Mouse (Mus musculus) kidney, adult 2 months (tissue): ENCODE measurements around the gene Ube2s. TPM values are rescaled to one million over a fixed set of nuclear protein-coding genes. Genes with fewer than 3 reads are reported as not detected.

Source experiments
- DNase-seq: peaks from one replicate; pipeline ENCODE4 v3.0.0; 2021
- H3K27ac ChIP-seq: fragments of 200-500 bp; 2 replicates; pipeline ENCODE4 v1.5.1; 2012; ENCODE audit warnings: low read depth, low read length, control low read depth, inconsistent platforms; ENCODE audit not compliant: insufficient read depth
- H3K27me3 ChIP-seq: fragments of 200-500 bp; replicated peaks from 2 replicates; pipeline ENCODE4 v1.6.1; 2012; ENCODE audit warnings: mild to moderate bottlenecking, moderate library complexity, low read length, inconsistent platforms; ENCODE audit not compliant: control insufficient read depth, insufficient read depth
- H3K36me3 ChIP-seq: fragments of 200-500 bp; 2 replicates; pipeline ENCODE4 v1.6.1; 2012; ENCODE audit warnings: mild to moderate bottlenecking, moderate library complexity, low read length, inconsistent platforms; ENCODE audit not compliant: control insufficient read depth, insufficient read depth
- H3K4me1 ChIP-seq: fragments of 200-500 bp; 2 replicates; pipeline ENCODE4 v1.6.1; 2011; ENCODE audit warnings: low read length; ENCODE audit not compliant: control insufficient read depth, insufficient read depth
- H3K4me3 ChIP-seq: fragments of 200-500 bp; 2 replicates; pipeline ENCODE4 v1.5.1; 2011; ENCODE audit warnings: mild to moderate bottlenecking, low read depth, low read length, control low read depth; ENCODE audit not compliant: insufficient read depth
- CTCF ChIP-seq: fragments of 200-500 bp; conservative IDR thresholded peaks from 2 replicates; pipeline ENCODE4 v1.5.1; 2011; ENCODE audit warnings: low read depth, mild to moderate bottlenecking, control low read depth, low read length, moderate library complexity, mixed read lengths; ENCODE audit not compliant: insufficient read depth, insufficient read length
- POLR2A ChIP-seq: fragments of 200-500 bp; IDR thresholded peaks from one replicate; pipeline ENCODE4 v1.6.1; 2011; ENCODE audit warnings: low read depth, low read length, control low read depth
- WGBS: fragments of 180-500 bp; shearing (Covaris S2); methylation state at CpG from one replicate; pipeline ENCODE4 v1.1.7; 2018; 5-methylcytosine and 5-hydroxymethylcytosine counted together
- polyA plus RNA-seq: library from polyadenylated mRNA; depleted of rRNA; stranded (reverse); fragments of >200 nt; gene quantifications from 2 replicates; pipeline ENCODE4 v1.2.3, GENCODE M21; 2012

The Ube2s gene
- polyA plus RNA-seq, 1 experiment: 240 TPM

DNA sequence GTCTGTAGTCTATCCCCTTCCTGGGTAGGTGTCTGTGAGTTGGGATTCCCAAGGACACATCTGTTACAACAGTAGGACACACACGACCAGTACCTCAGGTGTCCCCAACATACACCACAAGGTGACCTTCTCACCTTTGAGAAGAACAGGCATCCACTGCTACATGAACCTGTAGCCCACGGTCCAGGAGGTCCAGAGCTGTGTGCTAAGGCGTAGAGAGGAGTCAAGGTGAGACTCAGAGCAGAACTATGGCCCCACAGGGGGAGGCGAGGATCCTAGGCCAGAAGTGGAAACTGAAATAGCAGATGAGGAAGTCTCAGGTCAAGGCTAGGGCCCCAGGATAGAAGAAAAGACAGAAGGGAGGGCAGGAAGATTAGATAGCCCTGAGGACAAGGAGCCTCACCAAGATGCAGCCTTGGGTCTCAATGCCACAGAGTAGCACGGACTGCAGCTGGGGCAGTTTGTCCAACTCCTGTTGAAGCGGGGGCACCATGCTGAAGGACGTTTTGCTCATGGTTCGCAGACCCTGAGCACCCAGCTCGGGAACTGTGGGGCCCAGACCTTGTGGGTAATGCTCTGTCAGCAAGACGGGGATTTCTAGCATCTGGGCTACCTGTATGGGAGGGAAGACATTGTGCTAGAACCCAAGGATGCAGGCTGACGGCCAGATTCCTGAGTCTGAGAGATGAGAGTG is 38.4 kb upstream of the Ube2s start:
- Histone ChIP-seq H3K27me3 (no peaks in the 10 kb centered on the region), H3K4me3 (no peak overlapping the region), H3K4me1 (no peaks in the 10 kb centered on the region), H3K27ac (no peak overlapping the region), H3K36me3 (no peaks in the 10 kb centered on the region)
- WGBS: 85% methylated on average over 11 of the region's 11 CpGs
- no peak for DNase-seq
- TF ChIP-seq POLR2A: no peak

DNA sequence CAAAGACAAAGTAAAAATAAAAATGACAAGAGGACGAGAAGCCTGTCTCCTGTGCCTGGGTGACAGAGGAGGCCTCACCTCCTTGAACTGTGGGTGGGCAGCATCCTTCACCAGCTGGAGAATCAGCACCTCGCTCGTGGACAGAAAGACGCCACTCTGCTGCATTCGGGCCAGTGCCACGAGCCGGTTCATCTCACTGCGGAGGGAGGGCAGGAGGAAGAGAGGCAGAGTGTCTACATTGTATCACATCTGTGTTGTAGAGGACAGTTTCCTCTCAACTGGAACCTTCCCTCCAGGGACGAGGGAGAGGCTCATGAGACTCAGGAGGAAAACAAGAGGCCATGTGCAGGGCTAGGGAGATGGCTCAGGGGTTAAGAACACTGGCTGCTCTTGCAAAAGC is 37.0 kb upstream of the Ube2s start:
- no peak for DNase-seq
- 58% methylated on average over 9 of the region's 9 CpGs for WGBS
- H3K27me3 ChIP-seq: no peaks in the 10 kb centered on the region
- H3K27ac ChIP-seq: no peak overlapping the region
- H3K36me3 ChIP-seq: no peaks in the 10 kb centered on the region
- H3K4me3 ChIP-seq: no peak overlapping the region
- no peaks in the 10 kb centered on the region for H3K4me1 ChIP-seq
- TF ChIP-seq POLR2A (no peak), CTCF (no peak)

DNA sequence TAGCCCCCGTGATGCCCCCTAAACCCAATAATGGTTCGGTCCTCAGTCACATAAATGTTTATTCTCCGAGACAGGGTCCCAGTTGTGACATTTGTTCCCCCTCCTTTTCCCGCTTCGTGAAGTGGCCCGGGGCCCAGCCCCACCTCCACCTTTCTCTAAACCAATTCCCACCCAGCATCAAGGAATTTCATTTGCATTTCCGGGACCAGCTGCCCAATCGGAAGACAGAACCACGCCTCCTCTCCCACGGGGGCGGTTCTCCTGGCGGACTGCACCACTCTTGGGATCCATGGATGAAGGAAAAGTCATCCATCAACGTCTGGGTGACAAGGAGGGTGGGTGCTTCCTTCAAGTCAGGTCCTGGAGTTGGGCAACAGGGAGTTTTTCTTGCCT is 32.5 kb upstream of the Ube2s start:
- DNase-seq: peak; percentile 74
- H3K4me1 ChIP-seq: no peaks in the 10 kb centered on the region
- no peak overlapping the region for H3K27ac ChIP-seq
- no peak overlapping the region for H3K4me3 ChIP-seq
- WGBS: 9% methylated on average over 13 of the region's 13 CpGs
- TF ChIP-seq CTCF: no peak
- TF ChIP-seq POLR2A: no peak
- H3K27me3 ChIP-seq: no peaks in the 10 kb centered on the region
- no peaks in the 10 kb centered on the region for H3K36me3 ChIP-seq

DNA sequence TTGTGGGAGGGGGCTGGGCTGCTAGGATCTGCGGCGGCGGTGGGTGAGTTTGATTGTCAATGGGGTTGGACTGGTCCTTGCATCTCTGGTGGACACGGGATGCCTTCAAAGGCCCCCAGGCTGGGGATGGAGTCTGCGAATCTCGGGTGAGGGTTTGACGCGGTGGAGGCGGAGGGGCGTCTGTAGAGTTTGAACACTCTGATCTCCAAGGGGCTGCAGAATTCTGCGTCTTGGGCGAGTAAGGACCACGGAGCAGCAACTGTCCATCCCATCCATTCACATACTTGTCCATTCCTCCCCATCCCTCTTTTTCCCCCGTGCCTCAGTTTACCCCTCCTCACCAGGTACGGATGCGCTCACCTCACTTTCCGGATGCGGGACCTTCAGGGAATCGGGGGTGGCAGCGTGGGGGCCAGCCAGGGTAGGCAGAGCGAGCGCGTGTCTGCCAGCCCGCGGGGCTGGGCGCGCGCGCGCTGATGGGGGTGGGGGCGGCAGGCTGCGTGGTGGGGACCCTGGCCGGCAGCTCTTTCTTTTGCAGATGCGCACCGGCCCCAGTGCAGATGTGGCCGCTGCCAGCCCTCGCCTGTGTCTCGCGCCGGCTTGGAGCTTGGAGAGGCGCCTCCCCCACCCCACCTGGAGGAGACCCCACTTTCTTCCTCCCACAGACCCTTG is 32.0 kb upstream of the Ube2s start, which contains the start of gene Shisa7:
Gene Shisa7 (minus strand): TSS at position 452 of the 672 bp plus-strand sequence.
- H3K4me1 ChIP-seq: no peaks in the 10 kb centered on the region
- H3K36me3 ChIP-seq: no peaks in the 10 kb centered on the region
- H3K27me3 ChIP-seq: no peaks in the 10 kb centered on the region
- no peak within 1 kb of the TSS for H3K27ac ChIP-seq
- H3K4me3 ChIP-seq: no peak within 1 kb of the TSS
- DNase-seq: no peak
- WGBS: 3% methylated on average over 40 of the region's 41 CpGs
- TF ChIP-seq POLR2A: no peak
- no peak for TF ChIP-seq CTCF

DNA sequence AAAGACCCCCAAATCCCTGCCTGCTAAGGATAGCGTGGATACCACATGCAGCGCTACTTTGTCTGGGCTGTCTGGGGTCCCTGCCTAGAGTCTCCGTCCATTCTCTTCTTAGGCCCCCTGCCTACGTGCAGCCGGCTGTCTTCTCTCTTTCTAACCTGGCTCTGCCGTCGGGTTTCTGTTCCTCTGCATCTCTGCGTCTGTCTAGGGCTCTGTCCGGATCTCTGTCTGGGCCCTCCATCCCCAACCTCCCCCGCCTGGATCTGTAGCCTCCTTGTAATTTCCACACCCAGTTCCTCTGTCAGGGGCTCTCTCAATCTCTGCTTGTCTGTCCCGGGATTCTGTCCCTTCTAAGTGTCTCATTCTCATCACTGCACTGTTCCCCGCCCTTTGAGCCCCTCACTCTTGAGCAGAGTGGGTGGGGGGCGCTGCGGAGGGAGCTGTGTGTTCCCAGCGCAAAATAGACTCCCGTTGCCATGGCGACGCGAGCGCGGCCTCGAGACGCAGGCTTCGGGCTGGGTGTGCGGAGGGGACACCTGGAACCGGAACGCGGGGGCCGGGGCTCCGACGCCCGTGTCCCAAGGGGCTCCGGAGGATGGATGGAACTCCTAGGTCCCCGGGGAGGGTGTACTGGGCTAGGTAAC is 31.3 kb upstream of the Ube2s start:
- Histone ChIP-seq H3K4me3 (no peak overlapping the region), H3K27me3 (no peaks in the 10 kb centered on the region), H3K4me1 (no peaks in the 10 kb centered on the region), H3K36me3 (no peaks in the 10 kb centered on the region), H3K27ac (no peak overlapping the region)
- DNase-seq: no peak
- WGBS: 3% methylated on average over 34 of the region's 34 CpGs
- no peak for TF ChIP-seq CTCF

DNA sequence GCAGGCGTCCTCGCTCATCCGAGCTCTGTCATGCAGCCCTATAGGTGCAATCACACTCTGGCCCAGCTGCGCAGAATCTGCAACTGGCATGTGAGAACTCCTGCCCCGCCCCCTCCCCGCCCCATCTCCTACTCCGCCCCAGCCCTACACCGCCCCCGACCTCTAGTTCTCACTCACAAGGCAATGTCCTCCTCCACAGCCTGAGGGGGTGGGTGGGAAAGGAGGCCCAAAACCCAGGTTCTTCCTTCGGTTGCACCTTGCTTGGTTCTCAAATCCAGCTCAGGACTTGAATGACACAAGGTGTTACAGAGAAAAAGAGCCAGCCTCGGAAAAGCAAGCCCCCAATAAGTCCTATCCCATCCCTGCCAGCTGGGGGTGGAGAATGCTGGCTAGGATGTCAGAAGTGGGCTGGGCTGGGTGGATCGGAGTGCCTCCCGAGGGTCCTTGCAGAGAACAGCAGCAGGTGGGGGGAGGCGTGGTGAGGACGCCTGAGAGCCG is 30.3 kb upstream of the Ube2s start:
- Histone ChIP-seq H3K36me3 (no peaks in the 10 kb centered on the region), H3K27ac (no peak overlapping the region), H3K27me3 (no peaks in the 10 kb centered on the region), H3K4me1 (no peaks in the 10 kb centered on the region), H3K4me3 (no peak overlapping the region)
- WGBS: 4% methylated on average over 16 of the region's 16 CpGs
- no peak for TF ChIP-seq POLR2A
- TF ChIP-seq CTCF: no peak
- no peak for DNase-seq

DNA sequence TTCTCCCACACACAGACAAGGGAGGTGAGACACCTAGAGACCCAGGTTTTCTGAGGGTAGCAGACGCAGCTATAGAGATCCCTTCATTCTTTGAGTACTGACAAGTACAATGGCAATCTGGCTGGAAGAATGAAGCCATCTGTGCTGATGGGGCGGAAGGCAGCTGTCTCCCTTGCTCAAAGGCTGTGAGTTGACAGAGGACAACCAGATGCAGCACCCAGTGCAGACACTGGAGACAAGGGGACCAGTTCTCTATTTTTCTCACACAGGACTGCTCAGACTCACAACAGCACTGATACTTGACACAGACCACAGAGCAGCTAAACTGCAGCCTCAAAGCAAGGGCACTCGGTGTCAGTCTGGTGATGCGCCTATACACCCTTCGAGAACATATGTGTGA is 29.7 kb upstream of the Ube2s start:
- H3K36me3 ChIP-seq: no peaks in the 10 kb centered on the region
- H3K27me3 ChIP-seq: no peaks in the 10 kb centered on the region
- 63% methylated on average over 5 of the region's 5 CpGs for WGBS
- H3K4me3 ChIP-seq: no peak overlapping the region
- no peaks in the 10 kb centered on the region for H3K4me1 ChIP-seq
- no peak overlapping the region for H3K27ac ChIP-seq
- TF ChIP-seq POLR2A: no peak
- no peak for DNase-seq

DNA sequence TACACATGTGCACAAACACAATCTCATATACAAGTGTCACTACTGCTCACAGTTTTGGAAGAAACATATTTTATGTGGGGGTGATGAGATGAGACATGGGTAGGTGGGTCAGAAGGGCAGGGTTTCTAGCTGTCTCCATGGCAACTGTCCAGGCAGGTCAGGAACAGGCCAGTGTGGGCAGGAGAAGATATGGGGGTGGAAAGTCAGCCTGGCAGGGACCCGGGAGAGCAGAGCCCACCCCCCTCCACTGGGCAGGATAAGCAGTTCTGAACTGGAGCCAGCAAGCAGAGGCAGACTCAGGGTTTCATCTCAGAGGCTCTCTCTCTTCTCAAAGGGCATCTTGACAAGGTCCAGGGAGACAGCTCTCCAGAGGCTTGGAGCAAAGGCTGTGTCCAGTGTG is 25.2 kb upstream of the Ube2s start:
- H3K27ac ChIP-seq: no peak overlapping the region
- H3K4me3 ChIP-seq: no peak overlapping the region
- no peaks in the 10 kb centered on the region for H3K27me3 ChIP-seq
- H3K4me1 ChIP-seq: peaks cover 3% of the 10 kb centered on the region; the same call in 1 of the 2 replicates
- no peak for DNase-seq
- WGBS: 9% methylated on average over 1 of the region's 1 CpGs
- H3K36me3 ChIP-seq: no peaks in the 10 kb centered on the region
- no peak for TF ChIP-seq POLR2A
- no peak for TF ChIP-seq CTCF
